Mouse (Mus musculus) hindbrain, postnatal 0 days (tissue): ENCODE results near the gene Fam57a. TPM values are rescaled to one million over a fixed set of nuclear protein-coding genes. Genes with fewer than 3 reads are reported as not detected.
A peak's percentile ranks its signal among the peaks of the same experiment; 100 is the strongest.

Source experiments
- ATAC-seq: fragments of 200-750 bp; cut with Nextera tagmentation; 2 replicates; pipeline ENCODE4 v1.8.0; 2017; ENCODE audit warnings: mild to moderate bottlenecking, moderate TSS enrichment, moderate library complexity
- DNase-seq: peaks from one replicate; pipeline ENCODE4 v3.0.0-alpha.2; 2015; ENCODE audit warnings: low spot score
- H3K27ac ChIP-seq: fragments of 300-500 bp; sonication (generic); 2 replicates; pipeline ENCODE4 v1.5.1; 2014; ENCODE audit warnings: mild to moderate bottlenecking
- H3K27me3 ChIP-seq: fragments of 300-500 bp; sonication (generic); 2 replicates; pipeline ENCODE4 v1.6.1; 2014; ENCODE audit warnings: low read length, mixed read lengths; ENCODE audit not compliant: insufficient read depth
- H3K36me3 ChIP-seq: fragments of 300-500 bp; sonication (generic); 2 replicates; pipeline ENCODE4 v1.6.1; 2014; ENCODE audit warnings: low read length, mixed read lengths; ENCODE audit not compliant: insufficient read depth
- H3K4me1 ChIP-seq: fragments of 300-500 bp; sonication (generic); 2 replicates; pipeline ENCODE4 v1.6.1; 2014; ENCODE audit warnings: antibody characterized with exemption, low read length, mixed read lengths; ENCODE audit not compliant: insufficient read depth
- H3K4me2 ChIP-seq: fragments of 300-500 bp; sonication (generic); 2 replicates; pipeline ENCODE4 v1.6.1; 2014; ENCODE audit warnings: low read depth, mild to moderate bottlenecking, low read length, moderate library complexity, mixed read lengths
- H3K4me3 ChIP-seq: fragments of 300-500 bp; sonication (generic); 2 replicates; pipeline ENCODE4 v1.5.1; 2014; ENCODE audit warnings: low read length
- H3K9ac ChIP-seq: fragments of 300-500 bp; sonication (generic); replicated peaks from 2 replicates; pipeline ENCODE4 v1.6.1; 2014; ENCODE audit warnings: mild to moderate bottlenecking, low read length, moderate library complexity, mixed read lengths
- H3K9me3 ChIP-seq: fragments of 300-500 bp; sonication (generic); 2 replicates; pipeline ENCODE4 v1.6.1; 2016; ENCODE audit warnings: low read length, mixed read lengths
- CTCF ChIP-seq: IDR thresholded peaks from 2 replicates; pipeline ENCODE4 v1.5.1; 2016; ENCODE audit warnings: antibody characterized with exemption, control low read depth, low read depth
- WGBS: fragments of 180-500 bp; shearing (Covaris S2); extraction: QIAGEN DNeasy Blood & Tissue Kit; methylation state at CpG from one replicate; pipeline ENCODE4 v1.1.7; 2014; 5-methylcytosine and 5-hydroxymethylcytosine counted together
- polyA plus RNA-seq: library from polyadenylated mRNA; unstranded; fragments of >200 nt; fragmentation: Nextera tagmentation; extraction: Ambion mirVana; gene quantifications from 2 replicates; pipeline ENCODE4 v1.2.1, GENCODE M21; 2015
- total RNA-seq: library from RNA; depleted of rRNA; stranded (reverse); fragments of >200 nt; gene quantifications from 2 replicates; pipeline ENCODE4 v1.2.3, GENCODE M21; 2014

Fam57a gene
- total and polyA plus RNA-seq, 2 experiments from 2014 or later: 16.6 to 20.1 TPM

GRCm38 (mm10) chr11:76253145-76253917, 73.9 kb downstream of the Fam57a start:
- H3K27ac ChIP-seq: no peak overlapping the region
- H3K9me3 ChIP-seq: no peaks in the 10 kb centered on the region
- H3K36me3 ChIP-seq: peaks cover 22% of the 10 kb centered on the region
- no peaks in the 10 kb centered on the region for H3K27me3 ChIP-seq
- H3K4me1 ChIP-seq: no peaks in the 10 kb centered on the region
- no peak overlapping the region for H3K4me2 ChIP-seq
- no peak overlapping the region for H3K9ac ChIP-seq
- 48% methylated on average over 5 of the region's 5 CpGs for WGBS
- DNase-seq (peak; percentile 91), ATAC-seq (peak; percentile 85)
- H3K4me3 ChIP-seq: no peak overlapping the region
- peak; percentile 95 for TF ChIP-seq CTCF

GRCm38 (mm10) chr11:76253918-76254264, 74.4 kb downstream of the Fam57a start:
- H3K27ac ChIP-seq: no peak overlapping the region
- H3K9me3 ChIP-seq: no peaks in the 10 kb centered on the region
- DNase-seq: peak; percentile 24
- no peak overlapping the region for H3K9ac ChIP-seq
- no peak for ATAC-seq
- H3K27me3 ChIP-seq: no peaks in the 10 kb centered on the region
- H3K4me3 ChIP-seq: no peak overlapping the region
- H3K4me1 ChIP-seq: no peaks in the 10 kb centered on the region
- H3K36me3 ChIP-seq: peaks cover 17% of the 10 kb centered on the region
- 57% methylated on average over 4 of the region's 4 CpGs for WGBS
- no peak for TF ChIP-seq CTCF
- H3K4me2 ChIP-seq: no peak overlapping the region

- Histone ChIP-seq H3K27me3 (no peaks in the 10 kb centered on the region), H3K4me3 (no peak overlapping the region), H3K4me1 (peaks cover 6% of the 10 kb centered on the region), H3K4me2 (no peak overlapping the region), H3K9me3 (no peaks in the 10 kb centered on the region), H3K27ac (peak overlapping the region; percentile 32; the same call in 1 of the 2 replicates), H3K36me3 (0 out of 2 replicates have a peak, but pooled peaks cover 4% of the 10 kb centered on the region), H3K9ac (no peak overlapping the region)
- 55% methylated on average over 4 of the region's 4 CpGs for WGBS
- no peak for TF ChIP-seq CTCF
- ATAC-seq (no peak), DNase-seq (peak; percentile 65)
These were observed 76.0 kb downstream of the Fam57a start for GRCm38 (mm10) chr11:76255431-76256001.

- 54% methylated on average over 5 of the region's 5 CpGs for WGBS
- no peaks in the 10 kb centered on the region for H3K9me3 ChIP-seq
- no peak overlapping the region for H3K4me2 ChIP-seq
- DNase-seq (no peak), ATAC-seq (no peak)
- peaks cover 10% of the 10 kb centered on the region for H3K4me1 ChIP-seq
- no peak for TF ChIP-seq CTCF
- H3K4me3 ChIP-seq: no peak overlapping the region
- no peaks in the 10 kb centered on the region for H3K27me3 ChIP-seq
- no peaks in the 10 kb centered on the region for H3K36me3 ChIP-seq
- H3K27ac ChIP-seq: peak overlapping the region; percentile 32; the same call in 1 of the 2 replicates
- H3K9ac ChIP-seq: no peak overlapping the region
These were observed 76.7 kb downstream of the Fam57a start for GRCm38 (mm10) chr11:76256129-76256528.

- Histone ChIP-seq H3K27me3 (no peaks in the 10 kb centered on the region), H3K9me3 (no peaks in the 10 kb centered on the region), H3K36me3 (no peaks in the 10 kb centered on the region), H3K9ac (no peak overlapping the region), H3K27ac (no peak overlapping the region), H3K4me3 (no peak overlapping the region), H3K4me2 (no peak overlapping the region), H3K4me1 (peaks cover 10% of the 10 kb centered on the region)
- ATAC-seq (no peak), DNase-seq (no peak)
- 86% methylated on average over 4 of the region's 4 CpGs for WGBS
- TF ChIP-seq CTCF: no peak
These were observed 77.9 kb downstream of the Fam57a start for GRCm38 (mm10) chr11:76257386-76257785.

- H3K4me3 ChIP-seq: no peak overlapping the region
- H3K36me3 ChIP-seq: no peaks in the 10 kb centered on the region
- H3K27me3 ChIP-seq: no peaks in the 10 kb centered on the region
- ATAC-seq (no peak), DNase-seq (no peak)
- no peaks in the 10 kb centered on the region for H3K9me3 ChIP-seq
- TF ChIP-seq CTCF: no peak; the same call in 1 of the 2 replicates
- no peak overlapping the region for H3K27ac ChIP-seq
- H3K4me2 ChIP-seq: no peak overlapping the region
- peaks cover 10% of the 10 kb centered on the region for H3K4me1 ChIP-seq
- 65% methylated on average over 6 of the region's 6 CpGs for WGBS
- H3K9ac ChIP-seq: no peak overlapping the region
These were observed 79.0 kb downstream of the Fam57a start for GRCm38 (mm10) chr11:76258511-76258910.
